Mouse (Mus musculus) urinary bladder, adult 2 months (tissue): Measurements from ENCODE around the gene Gm49388. TPM values are rescaled to one million over a fixed set of nuclear protein-coding genes. Genes with fewer than 3 reads are reported as not detected.
A peak's percentile ranks its signal among the peaks of the same experiment; 100 is the strongest.

Experiments
- DNase-seq: peaks from one replicate; pipeline ENCODE4 v3.0.0; 2022; ENCODE audit warnings: low spot score
- polyA plus RNA-seq: library from polyadenylated mRNA; depleted of rRNA; stranded (reverse); fragments of >200 nt; gene quantifications from 2 replicates; pipeline ENCODE4 v1.2.3, GENCODE M21; 2012; rRNA removed

Gm49388 gene
- polyA plus RNA-seq, 1 experiment: 0.21 TPM

- DNase-seq: no peak
Measured at GRCm38 (mm10) chr7:127840886-127841285, 55.5 kb downstream of the Gm49388 start.

- DNase-seq: peak; percentile 86
Measured at GRCm38 (mm10) chr7:127841340-127842000, 56.1 kb downstream of the Gm49388 start.

GRCm38 (mm10) chr7:127842001-127842718 is 56.8 kb downstream of the Gm49388 start:
- peak; percentile 52 for DNase-seq

GRCm38 (mm10) chr7:127849973-127850875 is 64.8 kb downstream of the Gm49388 start:
- DNase-seq: no peak

- DNase-seq: no peak
Measured at GRCm38 (mm10) chr7:127850906-127851305, 65.5 kb downstream of the Gm49388 start.

Other genes with a start within 250 kb of the Gm49388 start
- 2.1 TPM in 1 of 2 replicates, not detected in the other for gene Tmem265, start 224.2 kb upstream of the Gm49388 start, polyA plus RNA-seq
- 72.2 and 75.4 TPM in 2 replicates for gene Phkg2, start 212.3 kb upstream of the Gm49388 start, polyA plus RNA-seq
- gene Ccdc189, start 197.0 kb upstream of the Gm49388 start, polyA plus RNA-seq: 7.0 and 7.4 TPM in 2 replicates
- 39.7 and 41.8 TPM in 2 replicates for gene Rnf40, start 196.8 kb upstream of the Gm49388 start, polyA plus RNA-seq
- 10.7 and 12.8 TPM in 2 replicates for gene Zfp629, start 169.8 kb upstream of the Gm49388 start, polyA plus RNA-seq
- 26.0 and 30.3 TPM in 2 replicates for gene Bcl7c, start 76.7 kb upstream of the Gm49388 start, polyA plus RNA-seq
- gene Ctf1, start 72.9 kb upstream of the Gm49388 start, polyA plus RNA-seq: 11.0 and 13.7 TPM in 2 replicates
- gene Ctf2, start 53.4 kb upstream of the Gm49388 start, polyA plus RNA-seq: not detected in 2 replicates
- gene Fbxl19, start 41.1 kb upstream of the Gm49388 start, polyA plus RNA-seq: 14.5 and 15.5 TPM in 2 replicates
- gene Orai3, start 15.8 kb upstream of the Gm49388 start, polyA plus RNA-seq: 36.0 and 42.3 TPM in 2 replicates
- gene Setd1a, start 8.9 kb upstream of the Gm49388 start, polyA plus RNA-seq: 4.8 and 13.9 TPM in 2 replicates
- gene Hsd3b7, start 15.0 kb downstream of the Gm49388 start, polyA plus RNA-seq: 65.7 and 77.6 TPM in 2 replicates
- gene Stx4a, start 38.7 kb downstream of the Gm49388 start, polyA plus RNA-seq: 161 and 178 TPM in 2 replicates
- 6.4 and 6.9 TPM in 2 replicates for gene Stx1b, start 38.9 kb downstream of the Gm49388 start, polyA plus RNA-seq
- gene Zfp646, start 90.6 kb downstream of the Gm49388 start, polyA plus RNA-seq: 12.2 and 15.6 TPM in 2 replicates
- 2.9 and 4.1 TPM in 2 replicates for gene Zfp668, start 91.2 kb downstream of the Gm49388 start, polyA plus RNA-seq
- gene Prss53, start 105.4 kb downstream of the Gm49388 start, polyA plus RNA-seq: 2.9 and 3.9 TPM in 2 replicates
- gene Gm21974, start 109.8 kb downstream of the Gm49388 start, polyA plus RNA-seq: not detected in 2 replicates
- gene Vkorc1, start 110.0 kb downstream of the Gm49388 start, polyA plus RNA-seq: 204 and 211 TPM in 2 replicates
- gene Bckdk, start 118.5 kb downstream of the Gm49388 start, polyA plus RNA-seq: 71.8 and 76.9 TPM in 2 replicates
- 27.2 and 31.9 TPM in 2 replicates for gene Kat8, start 126.9 kb downstream of the Gm49388 start, polyA plus RNA-seq
- gene Prss8, start 144.5 kb downstream of the Gm49388 start, polyA plus RNA-seq: 54.6 and 66.0 TPM in 2 replicates
- gene Prss36, start 161.1 kb downstream of the Gm49388 start, polyA plus RNA-seq: 10.2 and 13.5 TPM in 2 replicates
- 388 and 390 TPM in 2 replicates for gene Fus, start 181.8 kb downstream of the Gm49388 start, polyA plus RNA-seq
- gene Pycard, start 208.3 kb downstream of the Gm49388 start, polyA plus RNA-seq: 57.9 and 68.3 TPM in 2 replicates
- 0.78 and 0.91 TPM in 2 replicates for gene Trim72, start 218.3 kb downstream of the Gm49388 start, polyA plus RNA-seq